Mouse (Mus musculus) hindbrain, embryonic 14.5 days (tissue): ENCODE measurements around the gene Slc22a29. TPM values are rescaled to one million over a fixed set of nuclear protein-coding genes. Genes with fewer than 3 reads are reported as not detected.

Experiments
- polyA plus RNA-seq: library from polyadenylated mRNA; unstranded; fragments of >200 nt; fragmentation: Nextera tagmentation; extraction: Ambion mirVana; gene quantifications from 2 replicates; pipeline ENCODE4 v1.2.1, GENCODE M21; 2014

The Slc22a29 gene
- polyA plus RNA-seq, 1 experiment from 2014 or later: not detected

Other genes with a start within 250 kb of the Slc22a29 start
- gene Slc22a28, start 86.9 kb downstream of the Slc22a29 start, polyA plus RNA-seq: not detected in 2 replicates
- gene Slc22a30, start 186.2 kb upstream of the Slc22a29 start, polyA plus RNA-seq: not detected in 2 replicates